Mouse (Mus musculus): ENCODE measurements around the gene Gm17018.

The Gm17018 gene

GRCm38 (mm10) chr19:45622144-45622543 lies 61.7 kb downstream of the Gm17018 start:
- no peak for DNase-seq (ENCODE audit: low spot score in 2 of 2)

GRCm38 (mm10) chr19:45623710-45624109 lies 63.3 kb downstream of the Gm17018 start:
- no peak for DNase-seq (ENCODE audit: low spot score in 2 of 2)

- DNase-seq (ENCODE audit: low spot score in 2 of 2), result no peak
Observed at GRCm38 (mm10) chr19:45627036-45627435, 66.6 kb downstream of the Gm17018 start.

- DNase-seq (ENCODE audit: low spot score in 2 of 2), result no peak
Observed at GRCm38 (mm10) chr19:45628649-45629048, 68.2 kb downstream of the Gm17018 start.

GRCm38 (mm10) chr19:45629219-45629618 lies 68.8 kb downstream of the Gm17018 start:
- DNase-seq (ENCODE audit: low spot score in 2 of 2), result peak; percentile 18 to 33
